Mouse (Mus musculus) embryonic facial prominence, embryonic 13.5 days (tissue): ENCODE measurements at regions not wholly inside any gene's neighbourhood (a gene's known extent, or its start where the extent isn't known, plus 50 kb on each side); places are given as distances from the start of the nearest gene placed in this dataset.

Experiments used
- ATAC-seq: fragments of 200-750 bp; cut with Nextera tagmentation; 2 replicates; pipeline ENCODE4 v1.8.0; 2017; ENCODE audit warnings: low read depth; ENCODE audit not compliant: insufficient number of reproducible peaks, insufficient read depth, low FRiP score, low TSS enrichment
- H3K27ac ChIP-seq: fragments of 300-500 bp; sonication (generic); 2 replicates; pipeline ENCODE4 v1.5.1; 2015; ENCODE audit warnings: moderate library complexity, mild to moderate bottlenecking, inconsistent platforms
- H3K27me3 ChIP-seq: fragments of 300-500 bp; sonication (generic); 2 replicates; pipeline ENCODE4 v1.6.1; 2015; ENCODE audit warnings: mild to moderate bottlenecking, inconsistent platforms
- H3K36me3 ChIP-seq: fragments of 300-500 bp; sonication (generic); 2 replicates; pipeline ENCODE4 v1.6.1; 2015; ENCODE audit warnings: mild to moderate bottlenecking, inconsistent platforms
- H3K4me1 ChIP-seq: fragments of 300-500 bp; sonication (generic); 2 replicates; pipeline ENCODE4 v1.6.1; 2015; ENCODE audit warnings: inconsistent platforms
- H3K4me2 ChIP-seq: fragments of 300-500 bp; sonication (generic); 2 replicates; pipeline ENCODE4 v1.6.1; 2015; ENCODE audit warnings: moderate library complexity, mild to moderate bottlenecking, inconsistent platforms
- H3K4me3 ChIP-seq: fragments of 300-500 bp; sonication (generic); 2 replicates; pipeline ENCODE4 v1.5.1; 2015; ENCODE audit warnings: mild to moderate bottlenecking, inconsistent platforms
- H3K9ac ChIP-seq: fragments of 300-500 bp; sonication (generic); 2 replicates; pipeline ENCODE4 v1.6.1; 2015; ENCODE audit warnings: mild to moderate bottlenecking, inconsistent platforms
- H3K9me3 ChIP-seq: fragments of 300-500 bp; sonication (generic); 2 replicates; pipeline ENCODE4 v1.6.1; 2016; ENCODE audit warnings: inconsistent platforms
- WGBS: fragments of 180-500 bp; shearing (Covaris S2); methylation state at CpG from one replicate; pipeline ENCODE4 v1.1.7; 2015; ENCODE audit warnings: mixed read lengths; 5-methylcytosine and 5-hydroxymethylcytosine counted together

DNA sequence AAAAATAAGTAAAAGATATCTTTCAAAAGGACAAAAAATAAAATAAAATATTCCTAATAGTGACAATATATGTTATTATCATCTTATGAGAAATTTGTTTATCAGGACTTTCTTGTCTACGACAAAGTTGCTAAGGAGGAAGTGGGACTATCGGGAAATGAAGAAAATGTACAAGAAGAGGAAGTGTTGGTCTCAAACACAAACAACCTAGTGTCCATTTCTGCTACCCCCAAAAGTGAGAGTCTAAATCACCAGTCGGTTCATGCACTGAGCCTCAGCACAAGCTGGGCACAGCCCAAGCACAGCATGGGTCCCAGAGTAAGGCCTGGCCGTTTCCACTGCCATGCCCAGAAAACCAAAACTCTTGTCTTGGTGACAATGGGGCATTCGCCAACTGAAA lies 51.1 kb upstream of the Car8 start:
- no peak overlapping the region for H3K4me3 ChIP-seq
- no peak overlapping the region for H3K9ac ChIP-seq
- no peaks in the 10 kb centered on the region for H3K9me3 ChIP-seq
- no peak overlapping the region for H3K27ac ChIP-seq
- H3K27me3 ChIP-seq, result no peaks in the 10 kb centered on the region
- ATAC-seq, result no peak
- H3K36me3 ChIP-seq, result no peaks in the 10 kb centered on the region
- H3K4me2 ChIP-seq, result no peak overlapping the region
- H3K4me1 ChIP-seq, result no peaks in the 10 kb centered on the region
- 78% methylated on average over 5 of the region's 5 CpGs for WGBS
